Mouse (Mus musculus) heart, postnatal 0 days (tissue): ENCODE results near the gene Adarb1. TPM values are rescaled to one million over a fixed set of nuclear protein-coding genes. Genes with fewer than 3 reads are reported as not detected.

ENCODE experiments used
- ATAC-seq: fragments of 200-750 bp; cut with Nextera tagmentation; 2 replicates; pipeline ENCODE4 v1.8.0; 2017; ENCODE audit warnings: low read depth, moderate number of reproducible peaks, moderate library complexity; ENCODE audit not compliant: insufficient read depth
- DNase-seq: peaks from one replicate; pipeline ENCODE4 v3.0.0-alpha.2; 2016; ENCODE audit warnings: low spot score
- H3K27ac ChIP-seq: fragments of 300-500 bp; sonication (generic); 2 replicates; pipeline ENCODE4 v1.5.1; 2014; ENCODE audit warnings: low read depth, mild to moderate bottlenecking
- H3K27me3 ChIP-seq: fragments of 300-500 bp; sonication (generic); 2 replicates; pipeline ENCODE4 v1.6.1; 2014; ENCODE audit warnings: low read length, mixed read lengths; ENCODE audit not compliant: control insufficient read depth, insufficient read depth
- H3K36me3 ChIP-seq: fragments of 300-500 bp; sonication (generic); replicated peaks from 2 replicates; pipeline ENCODE4 v1.6.1; 2014; ENCODE audit warnings: low read length, mixed read lengths; ENCODE audit not compliant: control insufficient read depth, insufficient read depth
- H3K4me1 ChIP-seq: fragments of 300-500 bp; sonication (generic); 2 replicates; pipeline ENCODE4 v1.6.1; 2014; ENCODE audit warnings: antibody characterized with exemption; ENCODE audit not compliant: control insufficient read depth, insufficient read depth
- H3K4me2 ChIP-seq: fragments of 300-500 bp; sonication (generic); 2 replicates; pipeline ENCODE4 v1.6.1; 2014; ENCODE audit warnings: low read depth, mild to moderate bottlenecking, low read length, moderate library complexity
- H3K4me3 ChIP-seq: fragments of 300-500 bp; sonication (generic); 2 replicates; pipeline ENCODE4 v1.5.1; 2014; ENCODE audit warnings: low read depth, low read length
- H3K9ac ChIP-seq: fragments of 300-500 bp; sonication (generic); replicated peaks from 2 replicates; pipeline ENCODE4 v1.6.1; 2014; ENCODE audit warnings: low read depth, low read length, mixed read lengths
- H3K9me3 ChIP-seq: fragments of 300-500 bp; sonication (generic); replicated peaks from 2 replicates; pipeline ENCODE4 v1.6.1; 2016; ENCODE audit warnings: low read length; ENCODE audit not compliant: control insufficient read depth
- CTCF ChIP-seq: IDR thresholded peaks from 2 replicates; pipeline ENCODE4 v1.5.1; 2016; ENCODE audit warnings: antibody characterized with exemption, control low read depth, low read depth
- EP300 ChIP-seq: IDR thresholded peaks from 2 replicates; pipeline ENCODE4 v1.6.1; 2016; ENCODE audit warnings: antibody characterized with exemption, low read depth
- WGBS: fragments of 180-500 bp; shearing (Covaris S2); extraction: QIAGEN DNeasy Blood & Tissue Kit; methylation state at CpG from one replicate; pipeline ENCODE4 v1.1.7; 2014; 5-methylcytosine and 5-hydroxymethylcytosine counted together
- polyA plus RNA-seq: library from polyadenylated mRNA; unstranded; fragments of >200 nt; fragmentation: Nextera tagmentation; extraction: Ambion mirVana; gene quantifications from 2 replicates; pipeline ENCODE4 v1.2.1, GENCODE M21; 2015
- total RNA-seq: library from RNA; depleted of rRNA; stranded (reverse); fragments of >200 nt; gene quantifications from 2 replicates; pipeline ENCODE4 v1.2.3, GENCODE M21; 2014; ENCODE audit warnings: low replicate concordance

The Adarb1 gene
- total and polyA plus RNA-seq, 2 experiments from 2014 or later, result 7.8 to 23.7 TPM

DNA sequence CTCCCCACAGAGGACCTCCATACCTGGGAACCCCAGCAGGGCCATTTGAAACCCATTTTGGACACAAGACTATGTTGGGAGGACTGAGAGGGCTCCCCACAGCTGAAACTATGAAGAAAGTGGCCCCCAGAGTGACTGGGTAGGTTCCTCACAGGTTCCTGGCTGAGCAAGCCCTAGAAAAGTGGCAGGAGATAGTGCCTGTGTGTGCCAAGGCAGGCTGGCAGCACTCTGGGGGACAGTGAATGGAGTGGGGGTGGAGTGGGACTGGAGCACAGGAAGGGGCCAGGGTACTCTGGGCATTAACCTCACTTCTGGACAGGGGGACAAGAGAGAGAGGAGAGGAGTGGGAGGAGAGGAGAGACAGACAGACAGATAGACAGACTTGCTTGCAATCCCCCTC is 144.3 kb downstream of the Adarb1 start:
- no peak overlapping the region for H3K4me2 ChIP-seq
- H3K36me3 ChIP-seq, result peaks cover 18% of the 10 kb centered on the region
- no peak overlapping the region for H3K4me3 ChIP-seq
- TF ChIP-seq CTCF, result no peak
- H3K27me3 ChIP-seq, result no peaks in the 10 kb centered on the region
- H3K9ac ChIP-seq, result no peak overlapping the region
- no peak for DNase-seq
- no peak overlapping the region for H3K27ac ChIP-seq
- no peaks in the 10 kb centered on the region for H3K9me3 ChIP-seq
- no peaks in the 10 kb centered on the region for H3K4me1 ChIP-seq
- no peak for ATAC-seq

DNA sequence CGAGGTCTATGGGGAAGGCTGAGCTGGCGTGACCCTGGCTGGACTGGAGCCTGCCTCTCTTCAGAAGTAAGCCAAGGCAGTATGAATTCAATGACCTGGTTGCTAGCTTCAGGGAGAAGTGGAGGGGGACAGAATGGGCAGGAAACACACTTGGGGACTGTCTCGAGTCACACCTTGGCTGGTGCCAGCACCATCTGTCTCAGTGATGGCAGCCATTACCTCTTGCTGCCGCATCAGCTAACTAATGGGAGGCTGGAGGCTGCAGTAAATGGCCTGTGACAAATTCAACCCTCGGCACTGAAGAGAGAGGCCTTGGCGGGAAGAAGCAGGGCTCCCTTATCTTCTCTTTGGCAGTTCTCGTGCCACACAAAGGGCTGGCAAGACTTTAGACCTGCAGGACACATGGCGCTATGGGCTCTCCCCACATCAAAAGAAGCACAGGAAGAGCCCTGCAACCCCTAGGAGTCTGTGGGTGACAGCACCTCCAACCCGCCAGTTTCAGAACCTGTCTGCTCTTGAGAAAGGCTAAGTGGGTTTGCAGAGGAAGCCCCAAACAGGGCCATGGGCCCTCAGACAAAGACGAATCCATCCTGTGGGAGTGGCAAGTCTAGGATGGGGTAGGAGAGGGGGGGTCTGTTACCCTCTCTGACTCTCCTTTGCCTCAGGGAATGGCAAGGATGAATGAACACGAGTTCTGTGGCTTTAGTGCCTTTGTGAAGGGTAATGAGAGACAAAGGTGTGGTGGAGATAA is 144.9 kb downstream of the Adarb1 start:
- no peak overlapping the region for H3K4me2 ChIP-seq
- 65% methylated on average over 11 of the region's 11 CpGs for WGBS
- H3K4me1 ChIP-seq, result no peaks in the 10 kb centered on the region
- H3K9ac ChIP-seq, result no peak overlapping the region
- no peak for ATAC-seq
- DNase-seq, result no peak
- H3K27ac ChIP-seq, result no peak overlapping the region
- no peaks in the 10 kb centered on the region for H3K9me3 ChIP-seq
- H3K27me3 ChIP-seq, result no peaks in the 10 kb centered on the region
- no peak overlapping the region for H3K4me3 ChIP-seq
- peaks cover 24% of the 10 kb centered on the region for H3K36me3 ChIP-seq
- TF ChIP-seq EP300, result no peak
- TF ChIP-seq CTCF, result no peak

DNA sequence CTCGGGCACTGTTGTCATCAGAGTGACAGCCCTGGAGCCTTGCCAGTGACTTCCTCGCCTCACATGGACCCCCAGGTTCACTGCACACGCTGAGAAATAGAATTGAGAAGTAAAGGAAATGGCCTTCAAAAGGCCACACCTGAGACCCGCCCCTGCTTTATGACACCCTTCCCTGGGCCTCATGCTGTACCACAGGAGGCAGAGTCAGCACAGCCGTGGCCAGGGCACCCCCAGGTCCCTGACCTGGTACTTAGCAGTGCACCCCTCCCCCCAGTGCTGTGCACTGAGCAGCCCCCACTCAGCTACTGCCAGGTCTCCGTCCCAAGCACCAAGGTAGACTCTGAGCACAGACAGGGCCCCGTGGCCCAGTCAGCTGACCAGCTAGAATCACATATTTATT is 148.9 kb downstream of the Adarb1 start:
- H3K36me3 ChIP-seq, result peaks cover 64% of the 10 kb centered on the region
- DNase-seq, result no peak

DNA sequence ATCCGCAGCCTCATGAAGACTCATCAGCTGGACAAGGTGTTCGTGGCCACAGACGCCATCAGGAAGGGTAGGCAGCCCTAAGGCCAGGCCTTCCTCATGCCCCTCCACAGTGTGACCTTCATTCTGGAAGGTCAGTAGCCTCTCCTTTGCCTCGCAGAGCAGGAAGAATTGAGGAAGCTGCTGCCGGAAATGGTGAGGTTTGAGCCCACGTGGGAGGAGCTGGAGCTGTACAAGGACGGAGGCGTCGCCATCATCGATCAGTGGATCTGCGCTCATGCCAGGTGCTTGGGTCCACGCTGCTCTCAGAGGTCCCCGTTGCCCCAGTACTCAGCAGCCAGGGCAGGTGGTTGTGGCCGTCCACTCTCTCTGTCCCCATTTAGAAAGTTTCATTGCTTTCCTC is 151.0 kb downstream of the Adarb1 start:
- ATAC-seq (no peak), DNase-seq (no peak)
- Histone ChIP-seq H3K27ac (no peak overlapping the region), H3K9ac (no peak overlapping the region), H3K27me3 (no peaks in the 10 kb centered on the region), H3K4me1 (no peaks in the 10 kb centered on the region), H3K4me2 (no peak overlapping the region), H3K9me3 (no peaks in the 10 kb centered on the region), H3K4me3 (no peak overlapping the region), H3K36me3 (peaks cover 84% of the 10 kb centered on the region)
- TF ChIP-seq CTCF (no peak), EP300 (no peak)
- WGBS, result 84% methylated on average over 14 of the region's 14 CpGs

More for the DNA sequence above, 148.9 kb downstream of the Adarb1 start:
- Histone ChIP-seq H3K4me1 (no peaks in the 10 kb centered on the region), H3K27me3 (no peaks in the 10 kb centered on the region), H3K27ac (no peak overlapping the region), H3K9ac (no peak overlapping the region), H3K4me2 (no peak overlapping the region), H3K4me3 (no peak overlapping the region), H3K9me3 (no peaks in the 10 kb centered on the region)
- no peak for TF ChIP-seq CTCF
- no peak for TF ChIP-seq EP300
- no peak for ATAC-seq
- 62% methylated on average over 7 of the region's 7 CpGs for WGBS

DNA sequence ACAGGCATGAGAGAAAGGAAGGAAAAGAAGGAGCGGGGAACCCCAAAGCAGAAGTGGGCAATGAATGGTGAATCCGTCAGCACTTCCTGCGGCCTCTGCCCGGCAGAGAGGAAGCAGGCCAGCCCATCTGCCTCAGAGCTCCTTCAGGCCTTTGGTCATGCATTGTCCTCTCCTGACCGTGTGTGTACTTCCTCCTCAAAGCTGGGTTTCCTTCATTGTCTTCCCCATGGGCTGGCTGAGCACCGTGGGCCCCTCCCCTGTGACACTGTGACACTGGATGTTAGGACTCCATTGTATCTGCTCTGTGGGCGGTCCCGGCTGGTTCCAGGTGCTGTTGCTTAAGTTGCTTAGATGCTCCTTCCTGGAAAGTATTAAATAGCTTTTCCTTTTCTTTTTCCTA is 151.8 kb downstream of the Adarb1 start:
- H3K4me1 ChIP-seq, result no peaks in the 10 kb centered on the region
- no peak overlapping the region for H3K4me3 ChIP-seq
- H3K4me2 ChIP-seq, result no peak overlapping the region
- H3K27ac ChIP-seq, result no peak overlapping the region
- DNase-seq (no peak), ATAC-seq (peak; percentile 56)
- peaks cover 89% of the 10 kb centered on the region for H3K36me3 ChIP-seq
- TF ChIP-seq CTCF (no peak), EP300 (no peak)
- no peaks in the 10 kb centered on the region for H3K9me3 ChIP-seq
- H3K27me3 ChIP-seq, result no peaks in the 10 kb centered on the region
- 69% methylated on average over 8 of the region's 8 CpGs for WGBS
- H3K9ac ChIP-seq, result no peak overlapping the region
